Mouse (Mus musculus) liver, adult 2 months (tissue): ENCODE data around the gene Trp73. TPM values are rescaled to one million over a fixed set of nuclear protein-coding genes. Genes with fewer than 3 reads are reported as not detected.

Experiments
- DNase-seq: peaks from one replicate; pipeline ENCODE4 v3.0.0-alpha.2; 2011; ENCODE audit warnings: low read depth, low spot score; ENCODE audit errors: extremely low read depth
- H3K27ac ChIP-seq: fragments of 200-500 bp; replicated peaks from 2 replicates; pipeline ENCODE4 v1.5.1; 2012; ENCODE audit warnings: low read depth, mild to moderate bottlenecking, control low read depth, inconsistent platforms, low read length; ENCODE audit not compliant: insufficient read depth
- H3K27me3 ChIP-seq: fragments of 200-500 bp; 2 replicates; pipeline ENCODE4 v1.6.1; 2012; ENCODE audit warnings: mild to moderate bottlenecking, moderate library complexity, low read length, inconsistent platforms; ENCODE audit not compliant: control insufficient read depth, insufficient read depth
- H3K36me3 ChIP-seq: fragments of 200-500 bp; 2 replicates; pipeline ENCODE4 v1.6.1; 2012; ENCODE audit warnings: low read length, inconsistent platforms; ENCODE audit not compliant: control insufficient read depth, insufficient read depth
- H3K4me1 ChIP-seq: fragments of 200-500 bp; 2 replicates; pipeline ENCODE4 v1.6.1; 2011; ENCODE audit warnings: low read length; ENCODE audit not compliant: control insufficient read depth, insufficient read depth
- H3K4me3 ChIP-seq: fragments of 200-500 bp; 2 replicates; pipeline ENCODE4 v1.5.1; 2011; ENCODE audit warnings: low read depth, mild to moderate bottlenecking, control low read depth, low read length, moderate library complexity; ENCODE audit not compliant: insufficient read depth
- H3K79me2 ChIP-seq: fragments of 200-500 bp; 2 replicates; pipeline ENCODE4 v1.6.1; 2012; ENCODE audit warnings: inconsistent platforms, mild to moderate bottlenecking, low read length, moderate library complexity; ENCODE audit not compliant: control insufficient read depth, insufficient read depth
- H3K9ac ChIP-seq: fragments of 200-500 bp; 2 replicates; pipeline ENCODE4 v1.6.1; 2012; ENCODE audit warnings: low read depth, mild to moderate bottlenecking, control low read depth, inconsistent platforms, low read length
- CTCF ChIP-seq: fragments of 200-500 bp; IDR thresholded peaks from 2 replicates; pipeline ENCODE4 v1.5.1; 2011; ENCODE audit warnings: low read depth, low read length, control low read depth
- POLR2A ChIP-seq: fragments of 200-500 bp; IDR thresholded peaks from 2 replicates; pipeline ENCODE4 v1.6.1; 2011; ENCODE audit warnings: low read length, control low read depth; ENCODE audit not compliant: insufficient read depth; ENCODE audit errors: extremely low read depth
- WGBS: fragments of 180-500 bp; shearing (Covaris S2); methylation state at CpG from one replicate; pipeline ENCODE4 v1.1.7; 2018; 5-methylcytosine and 5-hydroxymethylcytosine counted together
- polyA plus RNA-seq: library from polyadenylated mRNA; depleted of rRNA; stranded (reverse); fragments of >200 nt; gene quantifications from 2 replicates; pipeline ENCODE4 v1.2.3, GENCODE M21; 2012
- total RNA-seq: library from RNA; depleted of rRNA; stranded (reverse); fragments of >200 nt; gene quantifications from 2 replicates; pipeline ENCODE4 v1.2.3, GENCODE M21; 2014

The Trp73 gene
- total and polyA plus RNA-seq, 2 experiments: not detected

- Histone ChIP-seq H3K79me2 (no peaks in the 10 kb centered on the region), H3K36me3 (no peaks in the 10 kb centered on the region), H3K27ac (no peak overlapping the region), H3K4me1 (no peaks in the 10 kb centered on the region), H3K9ac (no peak overlapping the region), H3K27me3 (no peaks in the 10 kb centered on the region), H3K4me3 (no peak overlapping the region)
- TF ChIP-seq POLR2A (no peak), CTCF (no peak)
- DNase-seq: no peak
- WGBS: 89% methylated on average over 3 of the region's 3 CpGs
Observed at GRCm38 (mm10) chr4:154051401-154051800, 88.6 kb downstream of the Trp73 start.

GRCm38 (mm10) chr4:154045837-154046236, 94.2 kb downstream of the Trp73 start:
- Histone ChIP-seq H3K4me3 (no peak overlapping the region), H3K36me3 (no peaks in the 10 kb centered on the region), H3K4me1 (no peaks in the 10 kb centered on the region), H3K27ac (no peak overlapping the region), H3K79me2 (no peaks in the 10 kb centered on the region), H3K27me3 (no peaks in the 10 kb centered on the region), H3K9ac (no peak overlapping the region)
- 69% methylated on average over 5 of the region's 5 CpGs for WGBS
- TF ChIP-seq POLR2A (no peak), CTCF (peak; percentile 12; the same call in 1 of the 2 replicates)
- no peak for DNase-seq

GRCm38 (mm10) chr4:154042577-154042976, 97.4 kb downstream of the Trp73 start, which contains the start of gene Ccdc27:
Ccdc27 (minus strand) TSS chr4:154042677.
- Histone ChIP-seq H3K79me2 (no peaks in the 10 kb centered on the region), H3K9ac (no peak within 1 kb of the TSS), H3K4me1 (no peaks in the 10 kb centered on the region), H3K27ac (no peak within 1 kb of the TSS), H3K4me3 (no peak within 1 kb of the TSS), H3K27me3 (no peaks in the 10 kb centered on the region), H3K36me3 (no peaks in the 10 kb centered on the region)
- TF ChIP-seq CTCF (no peak), POLR2A (no peak)
- no peak for DNase-seq
- 82% methylated on average over 9 of the region's 9 CpGs for WGBS

GRCm38 (mm10) chr4:154037123-154037522, 102.9 kb downstream of the Trp73 start:
- no peaks in the 10 kb centered on the region for H3K4me1 ChIP-seq
- H3K36me3 ChIP-seq: no peaks in the 10 kb centered on the region
- DNase-seq: no peak
- TF ChIP-seq CTCF (no peak), POLR2A (no peak)
- 18% methylated on average over 3 of the region's 3 CpGs for WGBS
- H3K27ac ChIP-seq: no peak overlapping the region
- H3K9ac ChIP-seq: no peak overlapping the region
- H3K79me2 ChIP-seq: no peaks in the 10 kb centered on the region
- no peaks in the 10 kb centered on the region for H3K27me3 ChIP-seq
- no peak overlapping the region for H3K4me3 ChIP-seq

GRCm38 (mm10) chr4:154028646-154029045, 111.4 kb downstream of the Trp73 start:
- Histone ChIP-seq H3K4me1 (peaks cover 6% of the 10 kb centered on the region), H3K79me2 (no peaks in the 10 kb centered on the region), H3K27ac (no peak overlapping the region), H3K9ac (no peak overlapping the region), H3K36me3 (no peaks in the 10 kb centered on the region), H3K4me3 (no peak overlapping the region), H3K27me3 (no peaks in the 10 kb centered on the region)
- no peak for TF ChIP-seq POLR2A
- peak; percentile 51 for TF ChIP-seq CTCF
- DNase-seq: no peak

- no peak for DNase-seq
- no peak for TF ChIP-seq POLR2A
- TF ChIP-seq CTCF: no peak
- H3K4me3 ChIP-seq: no peak overlapping the region
- WGBS: 85% methylated on average over 7 of the region's 7 CpGs
- H3K9ac ChIP-seq: no peak overlapping the region
- H3K36me3 ChIP-seq: no peaks in the 10 kb centered on the region
- no peaks in the 10 kb centered on the region for H3K27me3 ChIP-seq
- no peaks in the 10 kb centered on the region for H3K79me2 ChIP-seq
- peaks cover 6% of the 10 kb centered on the region for H3K4me1 ChIP-seq
- no peak overlapping the region for H3K27ac ChIP-seq
Observed at GRCm38 (mm10) chr4:154028066-154028465, 111.9 kb downstream of the Trp73 start.
